Mouse (Mus musculus): ENCODE measurements around the gene Hunk. TPM values are rescaled to one million over a fixed set of nuclear protein-coding genes. Genes with fewer than 3 reads are reported as not detected.

Gene Hunk
- polyA plus RNA-seq, 1 experiment, result 5.7 TPM

GRCm38 (mm10) chr16:90390731-90391130 lies 4.9 kb downstream of the Hunk start:
- H3K27me3 ChIP-seq (ENCODE audit: control insufficient read depth, insufficient read depth, low read length), result peaks cover 8% of the 10 kb centered on the region
- no peaks in the 10 kb centered on the region for H3K36me3 ChIP-seq (ENCODE audit: control insufficient read depth, insufficient read depth, low read length)
- no peak overlapping the region for H3K4me3 ChIP-seq (ENCODE audit: control insufficient read depth, low read depth, low read length)
- TF ChIP-seq CTCF (IDR thresholded peaks at IDR 0.05; ENCODE audit: control insufficient read depth, insufficient read depth, insufficient replicate concordance, low read depth, low read length) (no peak), POLR2A (IDR thresholded peaks at IDR 0.05; ENCODE audit: control insufficient read depth, low read depth, low read length) (no peak)
- no peak overlapping the region for H3K27ac ChIP-seq (ENCODE audit: control insufficient read depth, insufficient read depth, low read depth, low read length)
- H3K4me1 ChIP-seq (ENCODE audit: control insufficient read depth, insufficient read depth, low read length), result peaks cover 18% of the 10 kb centered on the region

- Histone ChIP-seq H3K27me3 (ENCODE audit: control insufficient read depth, insufficient read depth, low read length) (no peaks in the 10 kb centered on the region), H3K4me3 (ENCODE audit: control insufficient read depth, low read depth, low read length) (no peak overlapping the region), H3K36me3 (ENCODE audit: control insufficient read depth, insufficient read depth, low read length) (no peaks in the 10 kb centered on the region), H3K27ac (ENCODE audit: control insufficient read depth, insufficient read depth, low read depth, low read length) (no peak overlapping the region), H3K4me1 (ENCODE audit: control insufficient read depth, insufficient read depth, low read length) (no peaks in the 10 kb centered on the region)
- TF ChIP-seq POLR2A (IDR thresholded peaks at IDR 0.05; ENCODE audit: control insufficient read depth, low read depth, low read length) (no peak), CTCF (IDR thresholded peaks at IDR 0.05; ENCODE audit: control insufficient read depth, insufficient read depth, insufficient replicate concordance, low read depth, low read length) (no peak)
Measured at GRCm38 (mm10) chr16:90394761-90395160, 8.9 kb downstream of the Hunk start.

GRCm38 (mm10) chr16:90395996-90396556 lies 10.3 kb downstream of the Hunk start:
- H3K36me3 ChIP-seq (ENCODE audit: control insufficient read depth, insufficient read depth, low read length), result no peaks in the 10 kb centered on the region
- no peak overlapping the region for H3K27ac ChIP-seq (ENCODE audit: control insufficient read depth, insufficient read depth, low read depth, low read length)
- TF ChIP-seq CTCF (IDR thresholded peaks at IDR 0.05; ENCODE audit: control insufficient read depth, insufficient read depth, insufficient replicate concordance, low read depth, low read length), result no peak
- TF ChIP-seq POLR2A (IDR thresholded peaks at IDR 0.05; ENCODE audit: control insufficient read depth, low read depth, low read length), result no peak

GRCm38 (mm10) chr16:90396882-90397281 lies 11.1 kb downstream of the Hunk start:
- TF ChIP-seq POLR2A (IDR thresholded peaks at IDR 0.05; ENCODE audit: control insufficient read depth, low read depth, low read length), result no peak
- Histone ChIP-seq H3K27ac (ENCODE audit: control insufficient read depth, insufficient read depth, low read depth, low read length) (no peak overlapping the region), H3K27me3 (ENCODE audit: control insufficient read depth, insufficient read depth, low read length) (no peaks in the 10 kb centered on the region), H3K4me1 (ENCODE audit: control insufficient read depth, insufficient read depth, low read length) (no peaks in the 10 kb centered on the region), H3K36me3 (ENCODE audit: control insufficient read depth, insufficient read depth, low read length) (no peaks in the 10 kb centered on the region), H3K4me3 (ENCODE audit: control insufficient read depth, low read depth, low read length) (no peak overlapping the region)

More at GRCm38 (mm10) chr16:90395996-90396556, 10.3 kb downstream of the Hunk start:
- Histone ChIP-seq H3K27me3 (ENCODE audit: control insufficient read depth, insufficient read depth, low read length) (no peaks in the 10 kb centered on the region), H3K4me3 (ENCODE audit: control insufficient read depth, low read depth, low read length) (no peak overlapping the region), H3K4me1 (ENCODE audit: control insufficient read depth, insufficient read depth, low read length) (no peaks in the 10 kb centered on the region)

- H3K4me3 ChIP-seq (ENCODE audit: control insufficient read depth, low read depth, low read length), result no peak overlapping the region
Measured at GRCm38 (mm10) chr16:90400314-90400713, 14.5 kb downstream of the Hunk start.

GRCm38 (mm10) chr16:90400906-90401666 lies 15.3 kb downstream of the Hunk start:
- H3K4me1 ChIP-seq (ENCODE audit: control insufficient read depth, insufficient read depth, low read length), result no peaks in the 10 kb centered on the region
- no peak overlapping the region for H3K27ac ChIP-seq (ENCODE audit: control insufficient read depth, insufficient read depth, low read depth, low read length)

More at GRCm38 (mm10) chr16:90400314-90400713, 14.5 kb downstream of the Hunk start:
- no peak overlapping the region for H3K27ac ChIP-seq (ENCODE audit: control insufficient read depth, insufficient read depth, low read depth, low read length)
- no peaks in the 10 kb centered on the region for H3K27me3 ChIP-seq (ENCODE audit: control insufficient read depth, insufficient read depth, low read length)
- no peaks in the 10 kb centered on the region for H3K4me1 ChIP-seq (ENCODE audit: control insufficient read depth, insufficient read depth, low read length)
- H3K36me3 ChIP-seq (ENCODE audit: control insufficient read depth, insufficient read depth, low read length), result no peaks in the 10 kb centered on the region
- TF ChIP-seq POLR2A (IDR thresholded peaks at IDR 0.05; ENCODE audit: control insufficient read depth, low read depth, low read length), result no peak
- TF ChIP-seq CTCF (IDR thresholded peaks at IDR 0.05; ENCODE audit: control insufficient read depth, insufficient read depth, insufficient replicate concordance, low read depth, low read length), result no peak

GRCm38 (mm10) chr16:90402292-90402691 lies 16.5 kb downstream of the Hunk start:
- Histone ChIP-seq H3K4me1 (ENCODE audit: control insufficient read depth, insufficient read depth, low read length) (no peaks in the 10 kb centered on the region), H3K27me3 (ENCODE audit: control insufficient read depth, insufficient read depth, low read length) (no peaks in the 10 kb centered on the region), H3K36me3 (ENCODE audit: control insufficient read depth, insufficient read depth, low read length) (no peaks in the 10 kb centered on the region), H3K27ac (ENCODE audit: control insufficient read depth, insufficient read depth, low read depth, low read length) (no peak overlapping the region), H3K4me3 (ENCODE audit: control insufficient read depth, low read depth, low read length) (no peak overlapping the region)
- TF ChIP-seq CTCF (IDR thresholded peaks at IDR 0.05; ENCODE audit: control insufficient read depth, insufficient read depth, insufficient replicate concordance, low read depth, low read length), result no peak
- TF ChIP-seq POLR2A (IDR thresholded peaks at IDR 0.05; ENCODE audit: control insufficient read depth, low read depth, low read length), result no peak

More at GRCm38 (mm10) chr16:90400906-90401666, 15.3 kb downstream of the Hunk start:
- Histone ChIP-seq H3K4me3 (ENCODE audit: control insufficient read depth, low read depth, low read length) (no peak overlapping the region), H3K36me3 (ENCODE audit: control insufficient read depth, insufficient read depth, low read length) (no peaks in the 10 kb centered on the region), H3K27me3 (ENCODE audit: control insufficient read depth, insufficient read depth, low read length) (no peaks in the 10 kb centered on the region)
- TF ChIP-seq CTCF (IDR thresholded peaks at IDR 0.05; ENCODE audit: control insufficient read depth, insufficient read depth, insufficient replicate concordance, low read depth, low read length), result no peak
- no peak for TF ChIP-seq POLR2A (IDR thresholded peaks at IDR 0.05; ENCODE audit: control insufficient read depth, low read depth, low read length)
